Mouse (Mus musculus) ES-Bruce4 (cell line): ENCODE results near the gene Zscan4c.
"Not testable (repeated sequence)": the region's sequence is repeated elsewhere in the genome, so short reads cannot be mapped to it uniquely, and the experiment has no call there.

Experiments used
- CTCF ChIP-seq: IDR thresholded peaks from one replicate; pipeline ENCODE4 v1.8.1; 2011; ENCODE audit warnings: low read depth, low read length
- POLR2A ChIP-seq: IDR thresholded peaks from one replicate; pipeline ENCODE4 v1.8.1; 2011; ENCODE audit warnings: low read length; ENCODE audit not compliant: insufficient read depth

DNA sequence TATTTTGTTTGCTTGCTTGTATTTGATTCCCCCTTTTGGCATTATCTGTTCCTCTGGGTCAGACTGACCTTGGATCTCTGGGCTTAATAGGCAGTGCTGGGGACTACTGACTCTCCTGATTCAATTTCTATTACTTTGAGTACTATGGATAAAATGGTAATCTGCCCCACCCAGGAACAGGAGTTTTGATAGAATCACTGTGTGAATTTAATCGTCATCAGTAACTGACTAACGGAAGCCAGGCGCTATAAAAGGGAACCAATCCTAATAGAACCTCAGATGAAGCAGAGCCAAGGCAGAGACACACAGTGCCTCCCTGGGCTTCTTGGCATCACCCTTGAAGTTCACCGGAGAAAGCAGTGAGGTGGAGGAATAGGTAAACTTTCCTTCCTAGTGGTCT lies at the start of gene Zscan4c:
- not testable (repeated sequence) for TF ChIP-seq CTCF, POLR2A
